Mouse (Mus musculus) kidney, adult 2 months (tissue): ENCODE results near the gene Rps21. TPM values are rescaled to one million over a fixed set of nuclear protein-coding genes. Genes with fewer than 3 reads are reported as not detected.
"Not testable (repeated sequence)": the region's sequence is repeated elsewhere in the genome, so short reads cannot be mapped to it uniquely, and the experiment has no call there.

Source experiments
- DNase-seq: peaks from one replicate; pipeline ENCODE4 v3.0.0; 2021
- H3K27ac ChIP-seq: fragments of 200-500 bp; 2 replicates; pipeline ENCODE4 v1.5.1; 2012; ENCODE audit warnings: low read depth, low read length, control low read depth, inconsistent platforms; ENCODE audit not compliant: insufficient read depth
- H3K27me3 ChIP-seq: fragments of 200-500 bp; replicated peaks from 2 replicates; pipeline ENCODE4 v1.6.1; 2012; ENCODE audit warnings: mild to moderate bottlenecking, moderate library complexity, low read length, inconsistent platforms; ENCODE audit not compliant: control insufficient read depth, insufficient read depth
- H3K36me3 ChIP-seq: fragments of 200-500 bp; 2 replicates; pipeline ENCODE4 v1.6.1; 2012; ENCODE audit warnings: mild to moderate bottlenecking, moderate library complexity, low read length, inconsistent platforms; ENCODE audit not compliant: control insufficient read depth, insufficient read depth
- H3K4me1 ChIP-seq: fragments of 200-500 bp; 2 replicates; pipeline ENCODE4 v1.6.1; 2011; ENCODE audit warnings: low read length; ENCODE audit not compliant: control insufficient read depth, insufficient read depth
- H3K4me3 ChIP-seq: fragments of 200-500 bp; 2 replicates; pipeline ENCODE4 v1.5.1; 2011; ENCODE audit warnings: mild to moderate bottlenecking, low read depth, low read length, control low read depth; ENCODE audit not compliant: insufficient read depth
- CTCF ChIP-seq: fragments of 200-500 bp; conservative IDR thresholded peaks from 2 replicates; pipeline ENCODE4 v1.5.1; 2011; ENCODE audit warnings: low read depth, mild to moderate bottlenecking, control low read depth, low read length, moderate library complexity, mixed read lengths; ENCODE audit not compliant: insufficient read depth, insufficient read length
- POLR2A ChIP-seq: fragments of 200-500 bp; IDR thresholded peaks from one replicate; pipeline ENCODE4 v1.6.1; 2011; ENCODE audit warnings: low read depth, low read length, control low read depth
- WGBS: fragments of 180-500 bp; shearing (Covaris S2); methylation state at CpG from one replicate; pipeline ENCODE4 v1.1.7; 2018; 5-methylcytosine and 5-hydroxymethylcytosine counted together
- polyA plus RNA-seq: library from polyadenylated mRNA; depleted of rRNA; stranded (reverse); fragments of >200 nt; gene quantifications from 2 replicates; pipeline ENCODE4 v1.2.3, GENCODE M21; 2012

Gene Rps21
- polyA plus RNA-seq, 1 experiment: 2,294 TPM

GRCm38 (mm10) chr2:180250930-180251611, 6.1 kb upstream of the Rps21 start:
- no peak overlapping the region for H3K27ac ChIP-seq
- peaks cover under 1% of the 10 kb centered on the region; the same call in 1 of the 2 replicates for H3K4me1 ChIP-seq
- H3K4me3 ChIP-seq: no peak overlapping the region
- TF ChIP-seq CTCF: peak; percentile 98
- TF ChIP-seq POLR2A: no peak
- no peaks in the 10 kb centered on the region for H3K27me3 ChIP-seq
- no peaks in the 10 kb centered on the region for H3K36me3 ChIP-seq
- WGBS: 19% methylated on average over 11 of the region's 11 CpGs
- peak; percentile 89 for DNase-seq

GRCm38 (mm10) chr2:180251838-180252237, 5.3 kb upstream of the Rps21 start:
- Histone ChIP-seq H3K4me3 (no peak overlapping the region), H3K36me3 (no peaks in the 10 kb centered on the region), H3K27ac (peak overlapping the region; percentile 39; the same call in 1 of the 2 replicates), H3K27me3 (no peaks in the 10 kb centered on the region), H3K4me1 (peaks cover 3% of the 10 kb centered on the region; the same call in 1 of the 2 replicates)
- no peak for DNase-seq
- TF ChIP-seq POLR2A (no peak), CTCF (no peak)
- WGBS: 46% methylated on average over 3 of the region's 3 CpGs

DNA sequence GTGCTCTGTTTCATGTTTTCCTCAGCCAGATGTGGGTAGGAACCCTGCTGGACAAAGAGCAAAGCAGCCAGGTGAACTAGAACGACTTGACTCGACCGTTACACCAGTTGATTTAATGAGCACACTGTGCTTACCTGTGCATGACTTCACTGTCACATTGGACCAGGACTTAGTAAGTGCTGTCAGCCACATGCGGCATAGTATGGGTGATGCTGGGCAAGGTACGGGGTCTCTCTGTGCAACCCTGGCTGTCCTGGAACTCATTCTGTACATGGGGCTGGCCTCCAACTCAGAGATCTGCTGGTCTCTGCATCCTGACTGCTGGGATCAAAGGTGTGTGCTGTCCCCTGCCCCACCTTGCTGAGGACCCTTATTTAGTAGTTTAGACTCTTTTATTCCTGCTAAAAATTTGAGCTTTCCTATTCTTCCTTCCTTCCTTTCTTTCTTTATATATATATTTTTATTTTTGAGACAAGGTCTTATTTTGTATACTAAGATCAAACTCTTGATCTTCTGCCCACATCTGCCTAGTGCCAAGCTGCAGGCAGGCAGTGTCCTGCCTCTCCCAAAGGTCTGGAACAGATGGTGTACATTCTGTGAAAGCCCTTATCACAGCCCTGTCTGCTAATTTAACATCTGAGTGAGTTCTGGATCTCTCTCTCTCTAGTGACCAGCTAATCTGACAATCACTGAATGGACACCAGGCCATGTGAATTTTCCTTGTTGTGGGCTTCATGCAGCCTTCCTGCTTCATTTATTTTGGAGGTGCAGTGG, 2.6 kb upstream of the Rps21 start:
- WGBS: 36% methylated on average over 5 of the region's 5 CpGs
- TF ChIP-seq POLR2A (no peak), CTCF (no peak)
- H3K36me3 ChIP-seq: no peaks in the 10 kb centered on the region
- DNase-seq: peak; percentile 48
- peaks cover 3% of the 10 kb centered on the region; the same call in 1 of the 2 replicates for H3K4me1 ChIP-seq
- no peak overlapping the region for H3K4me3 ChIP-seq
- peak overlapping the region; percentile 11; the same call in 1 of the 2 replicates for H3K27ac ChIP-seq
- no peaks in the 10 kb centered on the region for H3K27me3 ChIP-seq

DNA sequence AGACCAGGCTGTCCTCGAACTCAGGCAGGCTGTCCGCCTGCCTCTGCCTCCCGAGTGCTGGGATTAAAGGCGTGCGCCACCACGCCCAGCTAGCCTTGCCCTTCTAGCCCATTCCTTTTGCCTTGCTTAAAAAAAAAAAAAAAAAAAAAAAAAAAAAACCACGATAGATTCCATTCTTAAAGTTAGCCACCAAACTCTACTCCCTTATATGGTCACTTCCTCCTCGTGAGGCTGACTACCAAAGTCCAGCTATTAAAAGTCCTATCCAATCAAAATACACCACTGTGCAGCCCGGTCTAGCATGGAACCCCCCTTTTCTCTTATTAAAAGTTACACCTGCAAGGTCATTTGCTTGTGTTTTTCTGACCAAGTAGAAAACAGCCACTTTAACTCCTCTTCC, 1.5 kb upstream of the Rps21 start:
- H3K4me1 ChIP-seq: peaks cover 3% of the 10 kb centered on the region; the same call in 1 of the 2 replicates
- peak; percentile 76 for DNase-seq
- H3K4me3 ChIP-seq: no peak overlapping the region
- no peaks in the 10 kb centered on the region for H3K27me3 ChIP-seq
- TF ChIP-seq POLR2A (no peak), CTCF (no peak)
- 51% methylated on average over 9 of the region's 9 CpGs for WGBS
- no peaks in the 10 kb centered on the region for H3K36me3 ChIP-seq
- peak overlapping the region; percentile 81 for H3K27ac ChIP-seq

- 21% methylated on average over 26 of the region's 26 CpGs for WGBS
- TF ChIP-seq CTCF (no peak), POLR2A (no peak)
- DNase-seq: no peak
- Histone ChIP-seq H3K27me3 (no peaks in the 10 kb centered on the region), H3K4me1 (peaks cover 3% of the 10 kb centered on the region; the same call in 1 of the 2 replicates), H3K36me3 (no peaks in the 10 kb centered on the region), H3K4me3 (peak overlapping the region; percentile 60), H3K27ac (peak overlapping the region; percentile 81)
These were observed 729 bp upstream of the Rps21 start for GRCm38 (mm10) chr2:180256296-180257000.

- no peak for DNase-seq
- Histone ChIP-seq H3K4me3 (peak overlapping the region; percentile 73), H3K27me3 (no peaks in the 10 kb centered on the region), H3K27ac (no peak overlapping the region), H3K4me1 (peaks cover 3% of the 10 kb centered on the region; the same call in 1 of the 2 replicates), H3K36me3 (no peaks in the 10 kb centered on the region)
- TF ChIP-seq POLR2A: no peak
- WGBS: 48% methylated on average over 11 of the region's 11 CpGs
These were observed 1.0 kb downstream of the Rps21 start for GRCm38 (mm10) chr2:180257963-180258865.

- 77% methylated on average over 10 of the region's 10 CpGs for WGBS
- not testable (repeated sequence) for DNase-seq, H3K27me3 ChIP-seq, H3K36me3 ChIP-seq, H3K4me3 ChIP-seq, H3K4me1 ChIP-seq, H3K27ac ChIP-seq
These were observed 1.8 kb downstream of the Rps21 start for GRCm38 (mm10) chr2:180258951-180259484.

DNA sequence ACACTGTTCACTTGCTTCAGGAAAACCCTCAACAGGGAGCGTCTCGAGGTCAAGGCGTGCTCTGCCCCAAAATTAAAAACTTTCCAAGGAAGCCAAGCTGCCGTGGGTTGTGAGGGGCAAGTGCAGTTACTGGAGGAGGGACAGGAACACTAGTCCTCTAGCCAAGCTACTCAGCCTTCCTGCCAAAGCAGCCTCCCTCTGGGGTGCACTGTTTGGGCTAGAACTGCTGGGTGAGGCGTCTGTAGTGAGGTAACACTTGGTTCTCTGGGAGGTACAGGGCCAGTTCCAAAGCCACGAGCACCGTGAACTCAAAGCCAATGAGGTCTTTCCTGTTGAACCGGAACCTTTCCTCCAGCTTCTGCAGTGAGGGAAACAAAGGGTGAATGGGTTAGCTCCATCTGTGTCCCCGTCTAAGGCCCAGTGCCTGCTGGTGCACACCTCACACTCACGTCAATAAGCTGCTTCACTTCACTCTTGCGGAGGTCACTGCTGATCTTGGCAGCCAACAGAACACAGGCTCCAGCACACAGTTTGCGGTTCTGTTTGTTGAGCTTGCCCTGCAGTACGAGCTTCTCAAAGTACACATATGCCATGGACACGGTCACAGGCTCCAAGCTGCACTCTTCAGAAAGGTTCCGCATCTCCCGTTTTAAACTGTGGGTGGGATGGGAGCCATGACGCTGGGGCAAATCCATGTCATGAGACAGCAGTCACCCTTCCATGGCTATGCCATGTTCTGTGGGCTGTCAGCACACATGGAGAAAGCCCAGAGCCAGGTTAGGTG, 2.8 kb downstream of the Rps21 start:
- not testable (repeated sequence) for H3K27ac ChIP-seq, DNase-seq, H3K4me1 ChIP-seq, H3K27me3 ChIP-seq, H3K36me3 ChIP-seq, H3K4me3 ChIP-seq
- WGBS: 60% methylated on average over 17 of the region's 17 CpGs
